Mouse (Mus musculus) 3T3-L1 (cell line): ENCODE results near the gene Eif3l.
"Not testable (repeated sequence)": the region's sequence is repeated elsewhere in the genome, so short reads cannot be mapped to it uniquely, and the experiment has no call there.

ENCODE experiments used
- DNase-seq: peaks from one replicate; pipeline ENCODE4 v3.0.0-alpha.2; 2015; ENCODE audit warnings: low read depth, low spot score

Gene Eif3l

DNA sequence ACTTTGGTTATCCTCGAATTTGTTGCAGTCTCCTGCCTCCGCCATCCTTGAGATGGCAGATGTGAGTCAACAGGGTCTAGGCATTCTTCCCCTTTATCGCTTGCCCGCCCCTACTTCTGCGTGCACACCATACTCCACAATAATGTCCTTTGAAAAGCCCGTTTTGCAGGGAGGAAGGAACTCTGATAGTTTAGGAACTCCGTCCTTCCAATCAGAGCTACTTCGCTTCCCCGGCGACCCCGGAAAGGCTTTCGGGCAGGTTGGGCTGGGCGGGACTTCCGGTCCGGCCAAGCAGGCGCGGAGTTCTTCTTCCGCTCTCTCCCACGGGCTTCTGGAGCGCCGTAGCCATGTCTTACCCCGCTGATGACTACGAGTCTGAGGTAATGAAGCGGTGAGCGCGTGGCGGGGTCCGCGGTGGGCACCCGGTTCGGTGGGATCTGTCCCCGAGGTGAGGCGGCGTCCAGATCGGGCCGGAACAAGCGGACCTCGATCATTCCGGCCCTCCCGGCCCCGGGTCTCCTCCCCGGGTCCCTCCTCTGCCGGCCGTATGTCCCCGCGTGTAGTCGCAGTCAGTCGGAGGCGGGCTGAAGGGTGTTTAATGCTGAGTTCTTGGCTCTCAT, at the start of gene Eif3l:
Eif3l (plus strand) TSS at position 267 of the 620 bp plus-strand sequence.
- peak; percentile 87 for DNase-seq

DNA sequence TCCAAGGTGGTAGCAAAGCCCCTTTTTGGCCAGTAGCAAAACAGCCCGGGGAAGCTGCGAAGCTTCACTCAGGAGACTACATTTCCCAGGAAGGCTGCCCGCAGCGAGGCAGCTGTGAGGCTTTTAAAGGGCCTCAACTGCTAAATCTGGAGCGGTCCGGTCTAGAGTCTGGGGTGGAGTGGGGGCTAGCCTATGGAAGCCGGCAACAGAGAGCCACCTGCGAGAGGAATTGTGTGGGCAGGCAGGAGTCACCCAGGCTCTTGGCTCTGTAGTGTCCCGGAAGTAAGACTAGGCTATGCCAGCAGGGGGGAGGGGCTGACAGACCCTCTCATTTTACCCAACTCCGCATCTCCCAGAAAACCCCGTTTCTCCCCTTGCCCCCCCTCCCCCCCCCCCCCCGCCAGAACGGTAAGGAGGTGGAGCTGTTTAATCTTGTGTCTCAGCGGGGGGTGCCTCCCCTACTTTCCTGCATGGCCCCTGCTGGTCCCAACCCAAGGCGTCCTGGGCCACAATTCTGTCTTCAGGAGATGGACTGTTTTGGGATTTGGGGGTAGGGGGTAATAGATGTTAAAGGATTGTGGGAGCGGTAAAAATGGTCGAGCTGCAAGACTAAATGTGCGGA, 49.2 kb upstream of the Eif3l start:
- DNase-seq = no peak

DNA sequence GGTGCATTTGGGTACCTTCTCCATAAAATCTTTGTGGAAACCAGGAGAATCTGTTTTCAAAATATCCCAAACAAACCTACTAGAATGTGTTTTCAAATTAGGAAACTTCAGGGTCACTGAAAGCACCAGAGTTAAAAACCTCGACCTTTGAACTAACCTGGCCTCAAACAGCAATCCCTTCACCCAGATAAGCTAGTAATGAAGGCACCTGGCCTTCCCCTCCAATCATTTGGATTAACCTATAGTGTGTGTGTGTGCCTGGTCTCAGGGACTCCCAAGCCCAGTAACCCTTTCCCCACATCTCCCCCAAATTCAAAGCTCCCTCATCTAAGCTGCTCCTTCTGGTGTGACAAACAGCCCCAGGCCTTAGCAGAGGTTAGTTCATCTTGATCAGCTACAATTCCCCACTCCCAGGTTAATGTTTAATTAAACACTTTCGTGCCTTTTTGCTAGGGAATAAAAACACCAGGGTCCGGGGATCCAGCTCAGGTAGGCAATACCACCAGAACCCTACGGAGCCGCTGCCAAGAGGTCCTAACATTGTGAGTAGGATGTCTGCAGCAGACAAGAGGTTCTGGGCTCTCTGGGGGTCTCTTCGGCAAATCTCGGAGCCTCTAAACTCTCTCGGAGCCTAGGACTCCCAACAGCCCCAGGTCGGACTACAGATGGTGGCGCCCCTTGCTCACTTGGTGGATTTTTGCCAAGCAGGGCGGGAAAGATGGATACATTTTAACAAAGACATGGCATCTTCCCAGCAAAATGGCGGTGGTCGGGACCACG, 48.3 kb upstream of the Eif3l start:
- no peak for DNase-seq

DNA sequence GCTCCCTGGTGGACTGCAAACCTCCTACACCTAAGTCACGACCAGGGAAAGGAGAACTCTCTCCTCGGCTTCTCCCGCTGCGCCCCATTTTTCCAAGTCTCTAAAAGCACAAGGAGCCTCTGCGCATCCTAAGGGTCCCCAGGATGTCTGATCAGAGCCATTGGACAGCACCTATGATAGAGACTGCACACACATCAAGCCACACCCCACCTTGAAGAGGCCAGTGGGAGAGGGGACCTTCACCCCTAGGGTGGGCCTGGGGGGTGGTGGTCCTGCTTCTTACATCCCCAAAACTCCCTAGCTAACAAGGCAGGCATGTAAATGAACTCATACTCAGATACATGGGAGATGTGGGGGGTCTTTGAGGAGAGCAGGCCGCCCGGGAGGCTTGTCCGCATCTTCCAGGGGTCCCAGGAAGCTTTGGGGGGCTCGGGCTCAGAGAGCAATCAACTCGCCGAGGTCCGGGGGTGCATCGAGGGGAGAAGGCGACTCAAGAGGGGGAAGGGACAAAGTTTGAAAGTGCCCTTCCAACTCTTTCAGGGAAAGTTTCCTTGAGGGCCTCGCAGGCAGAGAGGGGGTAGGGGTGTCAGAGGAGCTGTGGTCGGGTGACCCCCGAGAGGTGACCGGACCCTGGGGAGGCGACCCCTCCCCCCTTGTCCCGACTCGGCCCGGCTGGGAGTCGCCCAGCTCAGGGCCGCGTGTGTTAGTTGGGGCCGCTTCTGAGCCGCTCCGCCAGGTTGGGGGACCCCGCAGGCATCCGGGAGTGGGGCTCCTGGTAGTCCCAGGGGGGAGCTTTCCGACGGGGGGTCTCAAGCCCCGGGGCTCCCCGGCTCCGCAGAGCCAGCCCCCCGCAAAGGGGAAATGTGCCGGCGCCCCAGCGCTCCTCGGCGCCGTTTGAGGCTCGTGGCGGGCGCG, 47.4 kb upstream of the Eif3l start:
- no peak for DNase-seq

DNA sequence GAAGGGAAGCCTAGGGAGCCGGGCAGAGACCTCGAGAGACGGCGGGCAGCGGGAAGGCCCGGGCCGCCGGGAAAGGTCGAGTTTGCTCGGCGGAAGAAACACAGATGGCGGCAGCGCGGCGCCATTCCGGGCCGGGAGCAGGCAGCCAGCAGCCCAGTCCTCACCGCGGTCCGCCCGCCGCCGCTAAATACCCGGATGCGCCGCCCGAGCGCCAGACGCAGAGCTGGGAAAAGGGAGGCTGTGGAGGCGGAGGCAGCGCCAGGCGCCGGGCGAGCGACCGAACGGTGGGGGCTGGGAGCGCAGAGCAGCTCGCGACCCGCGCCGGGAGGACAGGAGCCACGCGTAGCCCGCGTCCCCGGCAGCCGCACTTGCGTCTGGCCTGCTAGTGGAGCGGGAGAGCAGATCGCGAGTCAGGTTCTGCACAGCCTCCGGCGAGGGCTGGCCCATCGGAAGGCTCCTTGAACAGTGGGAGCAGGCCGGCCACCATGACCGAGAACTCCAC, 46.7 kb upstream of the Eif3l start, which contains the start of gene H1f0:
H1f0 (plus strand) TSS at position 214 of the 502 bp plus-strand sequence.
- peak; percentile 86 for DNase-seq

DNA sequence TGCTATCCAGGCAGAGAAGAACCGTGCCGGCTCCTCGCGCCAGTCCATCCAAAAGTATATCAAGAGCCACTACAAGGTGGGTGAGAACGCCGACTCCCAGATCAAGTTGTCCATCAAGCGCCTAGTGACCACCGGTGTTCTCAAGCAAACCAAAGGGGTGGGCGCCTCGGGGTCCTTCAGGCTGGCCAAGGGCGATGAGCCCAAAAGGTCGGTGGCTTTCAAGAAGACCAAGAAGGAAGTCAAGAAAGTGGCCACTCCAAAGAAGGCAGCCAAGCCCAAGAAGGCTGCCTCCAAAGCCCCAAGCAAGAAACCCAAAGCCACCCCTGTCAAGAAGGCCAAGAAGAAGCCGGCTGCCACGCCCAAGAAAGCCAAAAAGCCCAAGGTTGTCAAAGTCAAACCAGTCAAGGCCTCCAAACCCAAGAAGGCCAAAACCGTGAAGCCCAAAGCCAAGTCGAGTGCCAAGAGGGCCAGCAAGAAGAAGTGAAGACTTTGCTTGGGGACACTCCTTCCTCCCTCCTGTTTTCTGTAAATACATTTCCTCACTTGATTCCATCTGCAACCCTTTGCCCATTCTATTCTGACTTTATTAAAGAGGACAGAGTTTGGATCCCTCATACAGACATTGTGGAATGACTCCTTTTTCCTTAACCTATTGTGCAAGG, 46.0 kb upstream of the Eif3l start:
- DNase-seq = peak; percentile 43

DNA sequence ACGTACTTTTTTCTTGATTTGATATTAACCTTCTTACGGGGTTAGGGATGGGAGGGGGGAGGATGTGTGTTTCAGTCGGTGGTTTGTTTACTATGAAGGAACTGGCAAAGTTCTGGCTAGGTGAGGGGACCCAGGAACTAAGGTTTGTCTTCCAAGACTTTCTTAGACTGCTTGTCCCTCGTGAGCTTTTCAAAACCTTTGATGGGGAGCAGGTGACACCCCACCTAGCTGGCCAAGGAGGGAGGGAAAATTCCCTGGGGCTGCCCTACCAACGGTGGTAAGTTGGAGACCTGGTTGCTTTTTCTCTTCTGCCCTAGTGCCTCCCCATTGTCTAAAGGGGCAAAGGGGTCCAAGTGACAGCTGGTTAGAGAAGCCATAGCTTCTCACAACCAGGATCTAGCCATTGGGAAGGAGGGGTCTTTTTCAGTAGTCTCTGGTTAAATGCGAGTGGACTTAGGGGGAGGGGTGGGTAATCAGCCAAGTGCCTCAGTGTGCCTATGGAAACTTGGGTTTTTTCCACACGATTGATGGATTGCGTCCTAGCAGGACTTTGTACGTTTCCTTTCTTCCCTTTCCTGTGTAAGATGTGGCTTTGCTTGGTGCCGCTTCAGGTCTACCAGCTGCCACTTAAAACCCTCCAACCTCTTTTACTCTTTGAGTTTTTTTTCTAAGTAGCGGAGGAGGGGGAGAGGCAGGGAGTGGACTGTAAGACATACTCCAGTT, 45.3 kb upstream of the Eif3l start:
- peak; percentile 63 for DNase-seq

DNA sequence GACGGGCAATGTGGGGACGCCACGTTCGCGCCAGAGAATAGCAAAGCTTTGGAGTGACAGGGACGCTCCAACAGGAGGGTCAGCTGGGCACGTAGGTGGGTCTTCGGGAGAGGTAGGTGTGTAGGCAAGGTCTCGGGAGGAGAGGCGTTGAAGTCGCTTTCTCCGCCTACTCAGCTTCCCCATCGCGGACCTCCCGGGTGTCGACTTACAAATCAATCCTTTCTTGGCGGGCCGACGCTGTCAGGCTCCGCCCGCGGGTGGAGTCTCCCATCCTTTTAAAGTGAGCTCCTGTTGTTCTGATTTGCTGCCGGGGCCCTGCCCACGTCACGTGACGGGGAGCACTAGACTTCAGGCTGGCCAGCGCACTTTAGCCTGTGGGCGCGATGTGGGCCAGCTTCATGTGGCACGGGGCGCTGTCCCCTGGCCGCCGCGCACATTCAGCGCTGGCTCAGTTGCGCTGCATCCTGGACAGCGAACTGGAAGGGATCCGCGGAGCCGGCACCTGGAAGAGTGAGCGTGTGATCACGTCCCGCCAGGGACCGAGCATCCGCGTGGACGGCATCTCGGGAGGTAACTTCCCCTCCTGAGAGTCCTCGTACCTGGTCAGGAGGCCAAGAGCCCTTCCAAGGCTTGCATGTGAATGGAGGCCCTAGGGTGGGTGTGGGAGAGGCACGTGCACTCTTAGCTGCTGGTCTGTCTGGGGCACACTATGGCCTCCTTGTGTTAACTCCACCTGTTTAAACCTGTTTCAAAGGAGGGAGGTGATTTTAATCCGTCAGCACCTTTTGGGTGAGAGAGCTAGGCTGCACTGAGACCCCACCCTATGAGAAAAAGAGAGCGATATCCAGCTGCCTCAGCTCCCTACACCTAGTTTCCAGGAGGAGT, 44.2 kb upstream of the Eif3l start:
- DNase-seq = peak; percentile 95

DNA sequence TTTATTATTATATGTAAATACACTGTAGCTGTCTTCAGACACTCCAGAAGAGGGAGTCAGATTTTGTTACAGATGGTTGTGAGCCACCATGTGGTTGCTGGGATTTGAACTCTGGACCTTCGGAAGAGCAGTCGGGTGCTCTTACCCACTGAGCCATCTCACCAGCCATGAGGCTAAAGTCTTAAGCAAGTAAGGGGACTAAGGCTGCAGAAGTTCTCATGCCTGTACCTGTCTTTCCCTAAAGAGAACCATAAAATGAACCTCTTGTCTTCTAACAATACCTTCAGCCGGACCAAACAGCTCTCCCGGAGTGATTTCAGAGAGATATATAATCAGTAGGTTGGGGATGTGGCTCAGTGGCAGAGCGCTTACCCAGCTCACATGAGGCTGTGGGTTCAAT, 43.1 kb upstream of the Eif3l start:
- DNase-seq = not testable (repeated sequence)

DNA sequence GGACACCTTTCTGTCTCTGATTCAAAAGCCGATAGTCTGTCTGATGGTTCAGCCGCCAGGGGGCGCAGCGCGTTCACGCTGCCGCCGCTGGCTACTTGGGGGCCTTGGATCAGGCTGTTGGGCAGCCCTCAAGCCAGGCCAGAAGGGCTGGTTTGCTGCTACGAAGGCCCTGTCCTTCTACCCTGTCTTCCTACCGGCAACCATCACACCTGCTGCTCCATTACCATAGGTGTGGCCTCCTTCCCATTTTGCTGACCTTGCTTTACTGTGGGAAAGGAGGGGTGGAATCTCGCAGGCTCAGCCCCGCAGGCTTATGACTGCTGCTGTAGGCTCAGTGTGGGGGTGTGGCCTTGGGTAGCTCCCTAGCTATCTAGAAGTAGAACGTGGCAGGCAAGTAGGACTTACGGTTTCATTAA, 37.1 kb upstream of the Eif3l start:
- peak; percentile 76 for DNase-seq

DNA sequence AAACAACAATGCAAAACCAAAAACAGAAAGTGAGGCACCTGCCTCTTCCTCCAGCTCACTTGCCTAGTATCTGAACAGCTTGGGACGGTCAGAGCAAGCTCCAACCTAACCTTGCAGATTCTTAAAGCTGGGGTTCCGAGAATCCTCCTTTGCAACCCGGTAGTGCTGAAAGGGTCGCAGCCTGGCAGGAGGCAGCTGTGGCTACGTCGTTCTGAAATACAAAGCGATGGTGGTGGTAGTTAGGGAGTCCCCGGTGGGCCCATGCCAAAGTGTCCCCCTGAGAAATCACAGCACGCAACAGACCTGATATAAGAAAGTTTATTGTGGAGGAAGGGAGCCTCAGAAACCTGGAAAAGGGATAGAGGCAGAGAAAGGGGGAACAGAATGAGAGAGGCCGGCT, 36.6 kb upstream of the Eif3l start:
- DNase-seq = no peak

DNA sequence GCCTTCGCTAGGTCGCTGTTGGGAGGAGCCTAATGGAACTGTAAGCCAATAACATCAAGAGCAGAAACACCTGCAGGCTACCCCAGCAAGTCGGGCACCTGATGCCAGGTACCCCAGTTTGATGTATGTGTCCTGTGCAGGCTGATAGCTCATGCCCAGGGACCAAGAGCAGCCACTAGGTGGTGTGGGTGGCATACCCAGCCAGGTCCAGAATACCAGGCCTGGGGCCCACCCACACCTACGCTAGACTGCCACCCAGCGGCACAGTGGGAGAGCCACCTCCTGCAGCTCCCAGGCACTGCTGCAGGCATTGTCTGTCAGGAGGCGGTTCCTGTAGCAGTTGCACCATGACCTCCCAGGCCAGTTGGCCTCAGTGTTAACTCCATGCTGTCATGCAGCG, 36.1 kb upstream of the Eif3l start:
- DNase-seq = peak; percentile 84

DNA sequence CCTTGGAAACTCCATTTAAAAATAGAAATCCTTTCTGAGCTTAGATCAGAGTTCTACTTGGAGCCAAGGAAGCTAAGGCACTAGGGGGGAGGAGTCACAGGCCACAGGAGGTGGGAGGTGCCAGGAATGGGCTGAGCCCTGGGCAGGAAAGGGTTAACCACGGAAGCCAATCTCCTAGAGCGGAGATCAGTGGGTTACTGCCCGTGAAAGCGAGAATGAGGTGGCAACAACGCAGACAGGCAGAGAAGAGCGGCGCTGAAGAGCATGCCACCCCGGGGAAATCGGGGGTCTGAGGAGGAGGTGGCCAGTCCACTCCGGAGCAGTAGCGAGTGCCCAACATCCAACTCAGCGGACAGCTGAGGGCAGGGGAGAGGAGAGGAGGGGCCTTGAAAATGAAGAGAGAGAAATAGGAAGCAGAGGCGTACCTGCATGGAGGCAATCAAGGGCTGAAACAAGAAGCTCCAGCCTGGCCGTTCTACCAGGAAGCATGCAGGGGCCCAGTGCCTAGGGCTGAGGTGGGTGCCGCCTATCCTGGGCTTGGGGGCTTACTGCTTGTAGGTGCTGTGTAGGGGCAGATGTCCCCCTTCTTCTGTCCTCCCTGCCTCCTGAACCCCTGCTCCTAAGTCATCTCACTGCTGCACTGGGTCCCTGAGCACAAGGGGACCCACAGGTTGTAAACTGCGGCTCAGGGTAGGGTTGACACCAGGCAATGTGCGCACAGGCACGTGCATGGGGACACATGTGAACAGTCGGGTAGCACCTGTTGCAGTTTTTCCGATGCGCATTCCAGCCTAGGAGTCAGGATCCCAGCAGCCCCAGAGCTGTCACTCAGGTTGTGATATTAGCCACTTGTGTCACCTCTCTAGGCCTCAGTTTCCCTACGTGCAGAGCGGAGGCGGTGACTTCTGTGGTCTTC, 34.2 kb upstream of the Eif3l start:
- DNase-seq = no peak

DNA sequence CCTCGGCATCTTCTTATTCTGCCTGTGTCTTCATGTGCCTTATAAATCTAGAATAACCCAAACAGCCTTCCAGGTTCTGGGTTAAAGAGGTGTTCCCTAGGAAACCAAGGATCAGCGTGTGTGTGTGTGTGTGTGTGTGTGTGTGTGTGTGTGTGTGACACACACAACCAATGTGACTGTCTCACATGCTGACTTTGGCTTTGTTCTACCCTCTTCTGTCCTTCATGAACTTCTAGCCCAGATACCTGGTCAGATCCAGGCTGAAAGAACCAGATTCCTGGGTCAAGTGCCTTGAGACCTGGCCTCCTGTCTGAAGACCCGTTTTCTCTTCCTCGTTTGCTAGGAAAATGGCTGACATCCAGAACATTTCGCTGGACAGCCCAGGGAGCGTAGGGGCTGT, 33.4 kb upstream of the Eif3l start, which contains the start of gene Galr3:
Galr3 (plus strand) TSS at position 301 of the 400 bp plus-strand sequence.
- no peak for DNase-seq

DNA sequence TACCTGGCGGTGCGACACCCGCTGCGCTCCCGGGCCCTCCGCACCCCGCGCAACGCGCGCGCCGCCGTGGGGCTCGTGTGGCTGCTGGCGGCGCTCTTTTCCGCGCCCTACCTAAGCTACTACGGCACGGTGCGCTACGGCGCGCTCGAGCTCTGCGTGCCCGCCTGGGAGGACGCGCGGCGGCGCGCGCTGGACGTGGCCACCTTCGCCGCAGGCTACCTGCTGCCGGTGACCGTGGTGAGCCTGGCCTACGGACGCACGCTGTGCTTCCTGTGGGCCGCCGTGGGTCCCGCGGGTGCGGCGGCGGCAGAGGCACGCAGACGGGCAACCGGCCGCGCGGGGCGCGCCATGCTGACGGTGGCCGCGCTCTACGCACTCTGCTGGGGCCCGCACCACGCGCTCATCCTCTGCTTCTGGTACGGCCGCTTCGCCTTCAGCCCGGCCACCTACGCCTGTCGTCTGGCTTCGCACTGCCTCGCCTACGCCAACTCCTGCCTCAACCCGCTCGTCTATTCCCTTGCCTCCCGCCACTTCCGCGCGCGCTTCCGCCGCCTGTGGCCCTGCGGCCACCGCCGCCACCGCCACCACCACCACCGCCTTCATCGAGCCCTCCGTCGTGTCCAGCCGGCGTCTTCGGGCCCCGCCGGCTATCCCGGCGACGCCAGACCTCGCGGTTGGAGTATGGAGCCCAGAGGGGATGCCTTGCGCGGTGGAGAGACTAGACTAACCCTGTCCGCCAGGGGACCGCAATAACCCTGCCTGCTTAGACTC, 32.1 kb upstream of the Eif3l start:
- DNase-seq = no peak

DNA sequence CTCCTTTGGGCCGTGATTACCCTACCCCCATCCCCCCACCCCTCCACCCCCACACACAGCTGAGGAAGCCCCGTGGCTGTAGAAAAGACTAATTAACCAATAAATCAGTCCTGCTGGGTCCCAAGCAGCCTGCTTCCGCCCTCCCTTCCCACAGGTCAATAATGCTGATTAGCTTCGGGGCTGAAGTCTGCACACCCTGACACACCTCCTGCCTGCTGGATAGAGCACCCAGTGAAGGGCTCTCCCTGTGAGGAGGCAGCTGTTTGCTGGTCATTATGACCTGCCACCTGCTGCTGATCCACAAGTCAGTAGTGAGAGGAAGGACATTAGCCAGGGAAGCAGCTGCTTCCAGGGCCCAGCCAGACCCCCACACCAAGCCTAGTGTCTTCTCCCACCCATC, 30.1 kb upstream of the Eif3l start:
- DNase-seq = no peak

DNA sequence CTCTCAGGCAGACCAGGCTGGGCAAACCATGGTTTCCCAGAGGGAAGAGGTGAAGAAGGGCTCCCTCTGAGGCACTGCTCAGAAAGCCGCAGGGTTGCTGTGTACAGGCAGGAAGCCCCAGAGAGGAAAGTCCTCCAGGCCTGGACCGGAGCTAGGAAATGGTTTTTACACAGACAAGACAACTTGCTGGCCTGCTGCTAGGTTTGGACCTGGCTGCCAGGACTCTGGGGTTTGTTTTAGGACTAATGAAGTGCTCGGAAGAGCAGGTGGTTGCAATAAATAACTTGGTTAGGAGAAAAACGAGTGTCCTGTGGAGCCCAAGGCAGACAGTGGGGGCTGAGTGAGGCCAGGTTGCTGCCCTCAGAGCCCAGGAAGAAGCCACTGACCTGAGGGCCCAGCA, 26.8 kb upstream of the Eif3l start:
- DNase-seq = no peak
